Mouse (Mus musculus) neural tube, embryonic 13.5 days (tissue): ENCODE results near the gene P2ry10b. TPM values are rescaled to one million over a fixed set of nuclear protein-coding genes. Genes with fewer than 3 reads are reported as not detected.

Source experiments
- ATAC-seq: fragments of 200-750 bp; cut with Nextera tagmentation; 2 replicates; pipeline ENCODE4 v1.8.0; 2017; ENCODE audit warnings: low read depth, mild to moderate bottlenecking, moderate TSS enrichment, moderate library complexity
- H3K27ac ChIP-seq: fragments of 300-500 bp; sonication (generic); replicated peaks from 2 replicates; pipeline ENCODE4 v1.5.1; 2015; ENCODE audit warnings: moderate library complexity, mild to moderate bottlenecking, inconsistent platforms
- H3K27me3 ChIP-seq: fragments of 300-500 bp; sonication (generic); 2 replicates; pipeline ENCODE4 v1.6.1; 2015; ENCODE audit warnings: mild to moderate bottlenecking, inconsistent platforms
- H3K36me3 ChIP-seq: fragments of 300-500 bp; sonication (generic); 2 replicates; pipeline ENCODE4 v1.6.1; 2015; ENCODE audit warnings: mild to moderate bottlenecking, inconsistent platforms
- H3K4me1 ChIP-seq: fragments of 300-500 bp; sonication (generic); replicated peaks from 2 replicates; pipeline ENCODE4 v1.6.1; 2015; ENCODE audit warnings: inconsistent platforms
- H3K4me2 ChIP-seq: fragments of 300-500 bp; sonication (generic); 2 replicates; pipeline ENCODE4 v1.6.1; 2015; ENCODE audit warnings: inconsistent platforms, mild to moderate bottlenecking, moderate library complexity
- H3K4me3 ChIP-seq: fragments of 300-500 bp; sonication (generic); 2 replicates; pipeline ENCODE4 v1.5.1; 2015; ENCODE audit warnings: mild to moderate bottlenecking, inconsistent platforms
- H3K9ac ChIP-seq: fragments of 300-500 bp; sonication (generic); 2 replicates; pipeline ENCODE4 v1.6.1; 2015; ENCODE audit warnings: moderate library complexity, mild to moderate bottlenecking, inconsistent platforms
- H3K9me3 ChIP-seq: fragments of 300-500 bp; sonication (generic); 2 replicates; pipeline ENCODE4 v1.6.1; 2016; ENCODE audit warnings: inconsistent platforms
- WGBS: fragments of 180-500 bp; shearing (Covaris S2); methylation state at CpG from one replicate; pipeline ENCODE4 v1.1.7; 2015; 5-methylcytosine and 5-hydroxymethylcytosine counted together
- polyA plus RNA-seq: library from polyadenylated mRNA; unstranded; fragments of >200 nt; fragmentation: Nextera tagmentation; extraction: Ambion mirVana; gene quantifications from 2 replicates; pipeline ENCODE4 v1.2.1, GENCODE M21; 2015

P2ry10b gene
- polyA plus RNA-seq, 1 experiment from 2014 or later = 0.18 TPM

- Histone ChIP-seq H3K4me2 (no peak overlapping the region), H3K9ac (no peak overlapping the region), H3K9me3 (no peaks in the 10 kb centered on the region), H3K36me3 (no peaks in the 10 kb centered on the region), H3K4me1 (no peaks in the 10 kb centered on the region), H3K4me3 (no peak overlapping the region), H3K27me3 (no peaks in the 10 kb centered on the region), H3K27ac (no peak overlapping the region)
- 86% methylated on average over 2 of the region's 2 CpGs for WGBS
- ATAC-seq = no peak
Observed at GRCm38 (mm10) chrX:107217577-107218090, 68.9 kb downstream of the P2ry10b start.

Other genes starting within 250 kb of the P2ry10b start
- gene Lpar4, start 228.3 kb upstream of the P2ry10b start, polyA plus RNA-seq = 13.8 and 15.2 TPM in 2 replicates
- gene P2ry10, start 60.4 kb upstream of the P2ry10b start, polyA plus RNA-seq = 0.08 TPM in 1 of 2 replicates, not detected in the other
- not detected in 2 replicates for gene Gpr174, start 107.0 kb downstream of the P2ry10b start, polyA plus RNA-seq